Mouse (Mus musculus): ENCODE measurements around the gene Tfdp2. TPM values are rescaled to one million over a fixed set of nuclear protein-coding genes. Genes with fewer than 3 reads are reported as not detected.
A peak's percentile ranks its signal among the peaks of the same experiment; 100 is the strongest.
"Not testable (repeated sequence)": the region's sequence is repeated elsewhere in the genome, so short reads cannot be mapped to it uniquely, and the experiment has no call there.

Gene Tfdp2
- 10 to 100 TPM; 15.0 to 19.0 TPM for total RNA-seq (2021)

DNA sequence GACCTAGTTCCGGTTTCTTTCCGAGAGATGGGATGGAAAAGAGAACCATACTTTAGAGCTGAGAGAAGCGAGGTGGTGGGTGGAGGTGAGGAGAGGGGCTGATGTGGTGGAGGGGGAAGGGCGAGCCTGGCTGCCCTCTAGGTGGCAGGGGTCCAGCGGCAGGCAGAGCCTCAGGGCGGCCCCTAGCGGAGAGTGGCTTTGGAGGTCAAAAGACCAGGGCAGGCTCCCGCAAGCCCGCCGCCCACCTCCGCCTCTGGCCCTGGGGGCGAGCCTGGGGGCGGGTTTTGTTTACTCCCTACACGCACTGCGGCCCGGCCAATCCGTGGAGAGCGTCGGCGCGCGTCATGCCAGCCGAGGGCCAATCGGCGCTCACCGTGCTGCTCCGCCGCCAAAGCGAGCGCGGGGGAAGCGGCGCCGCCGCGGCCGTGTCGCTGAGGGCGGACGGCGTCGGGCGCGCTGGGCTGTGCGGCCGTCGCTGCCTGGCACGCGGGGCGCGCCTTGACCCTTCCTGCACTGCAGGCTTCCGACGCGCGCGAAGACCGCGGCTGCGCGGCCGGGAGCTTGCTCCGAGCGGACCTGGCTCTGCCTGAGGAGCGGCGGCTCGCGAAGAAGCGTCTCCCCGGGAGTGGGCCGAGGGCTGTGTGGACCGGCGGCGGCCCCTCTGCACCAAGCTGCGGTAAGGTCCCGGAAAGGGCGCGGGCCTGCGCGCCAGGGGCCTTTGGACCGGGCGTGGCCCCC is at the start of gene Tfdp2:
Gene Tfdp2, plus strand, starts transcription at position 391 of the 738 bp plus-strand sequence.
- intact Hi-C loops (cut with DNase I): no loop called here
- peak; percentile 74 to 95 for DNase-seq (ENCODE audit: extremely low spot score in 1 of 2, low spot score in 2 of 2)

DNA sequence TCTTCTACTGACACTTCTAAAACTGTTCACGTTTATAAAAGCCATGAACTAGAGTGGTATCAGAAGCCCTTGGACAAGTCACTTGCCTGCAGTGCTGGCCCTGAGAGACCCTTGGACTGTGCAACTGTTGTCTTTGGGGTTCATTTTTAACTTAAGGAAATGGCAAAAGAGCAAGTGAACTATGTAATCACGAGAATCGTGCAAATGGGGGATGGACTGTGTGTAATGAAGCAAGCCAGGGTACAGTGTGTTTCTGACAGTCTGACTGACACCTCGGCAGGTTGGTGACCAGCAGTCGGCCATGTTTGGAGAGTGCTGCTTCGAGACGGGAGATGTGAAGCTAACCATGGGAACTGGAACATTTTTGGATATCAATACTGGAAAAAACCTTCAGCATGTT is 43.3 kb upstream of the Tfdp2 start:
- intact Hi-C loops (cut with DNase I): no loop called here
- no peak for DNase-seq (ENCODE audit: extremely low spot score in 1 of 2, low spot score in 2 of 2)

DNA sequence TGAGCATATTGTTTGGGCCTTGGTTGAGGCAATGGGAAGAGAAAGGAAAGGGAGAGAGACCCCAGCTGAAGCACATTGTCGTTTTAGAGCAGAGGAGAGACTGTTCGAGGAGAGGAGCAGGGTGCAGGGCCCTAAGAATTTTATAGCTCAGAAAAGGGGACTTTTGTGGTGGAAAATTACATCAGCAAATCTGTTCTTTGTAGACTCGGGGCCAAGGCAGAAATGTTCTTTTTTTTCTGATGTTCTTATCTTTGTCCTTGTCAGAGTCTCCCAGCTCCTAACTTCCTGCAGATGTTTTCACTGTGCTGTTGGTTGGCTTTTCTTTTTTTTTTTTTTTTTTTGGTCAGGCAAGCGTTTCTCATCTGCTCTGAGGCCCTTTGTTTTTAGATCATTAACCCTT is 37.6 kb upstream of the Tfdp2 start:
- intact Hi-C loops (cut with DNase I): no loop called here
- no peak for DNase-seq (ENCODE audit: extremely low spot score in 1 of 2, low spot score in 2 of 2)

DNA sequence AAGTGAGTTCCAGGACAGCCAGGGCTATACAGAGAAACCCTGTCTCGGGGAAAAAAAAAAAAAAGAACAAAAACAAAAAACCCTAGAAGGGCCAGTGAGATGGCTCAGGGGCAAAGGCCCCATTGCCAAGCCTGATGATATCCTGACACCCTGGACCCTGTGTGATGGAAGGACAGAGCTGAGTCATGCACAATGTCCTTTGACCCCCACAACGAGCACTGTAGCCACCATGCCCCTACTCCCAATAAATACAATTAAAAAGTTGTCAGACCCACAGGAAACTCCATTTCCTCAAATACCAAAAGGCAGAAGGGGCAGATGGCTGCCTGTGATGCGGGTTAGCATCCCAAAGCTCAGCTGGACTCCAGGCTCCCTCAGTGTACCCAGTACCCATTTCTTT is 37.0 kb upstream of the Tfdp2 start:
- DNase-seq (ENCODE audit: extremely low spot score in 1 of 2, low spot score in 2 of 2): no peak
- intact Hi-C loops (cut with DNase I): no loop called here

DNA sequence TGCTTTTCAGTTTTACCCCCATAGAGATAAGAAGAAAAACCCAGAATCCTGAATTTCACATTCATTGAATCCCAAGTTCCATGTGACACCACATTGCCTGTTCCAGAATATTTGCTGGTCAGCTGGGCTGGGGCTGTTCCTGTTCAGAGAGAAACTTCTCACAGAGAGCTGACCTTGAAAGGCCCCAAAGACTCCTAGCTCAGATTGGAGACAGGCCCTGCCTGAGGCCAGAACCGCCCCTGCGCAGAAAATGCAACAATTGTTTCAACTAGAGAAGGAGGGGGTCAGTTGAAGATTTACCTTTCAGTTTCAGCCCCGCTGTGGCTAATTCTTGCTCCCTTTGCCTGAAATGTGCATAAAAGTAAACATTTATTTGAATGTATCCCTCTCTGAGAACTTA is 35.3 kb upstream of the Tfdp2 start:
- DNase-seq (ENCODE audit: extremely low spot score in 1 of 2, low spot score in 2 of 2): no peak
- intact Hi-C loops (cut with DNase I): no loop called here

DNA sequence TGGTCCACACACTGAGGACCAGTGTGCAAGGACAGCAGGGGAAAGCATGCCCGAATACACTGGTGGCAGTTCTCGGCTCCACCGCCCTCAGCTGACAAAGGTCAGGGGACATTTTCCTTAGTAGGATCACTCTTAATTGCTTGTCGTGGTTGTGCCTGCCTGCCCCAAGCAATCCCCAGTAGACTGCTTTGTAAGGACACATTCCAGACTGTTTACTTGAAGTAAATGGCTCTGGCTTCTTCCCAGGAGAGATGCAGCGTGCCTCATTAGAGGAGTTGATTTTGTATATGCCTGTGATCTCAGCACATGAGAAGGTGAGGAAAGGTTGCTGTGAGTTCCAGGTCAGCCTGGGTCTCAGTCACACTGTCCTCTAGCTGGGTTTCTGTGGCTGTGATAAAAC is 33.7 kb upstream of the Tfdp2 start:
- intact Hi-C loops (cut with DNase I): no loop called here
- no peak for DNase-seq (ENCODE audit: extremely low spot score in 1 of 2, low spot score in 2 of 2)

DNA sequence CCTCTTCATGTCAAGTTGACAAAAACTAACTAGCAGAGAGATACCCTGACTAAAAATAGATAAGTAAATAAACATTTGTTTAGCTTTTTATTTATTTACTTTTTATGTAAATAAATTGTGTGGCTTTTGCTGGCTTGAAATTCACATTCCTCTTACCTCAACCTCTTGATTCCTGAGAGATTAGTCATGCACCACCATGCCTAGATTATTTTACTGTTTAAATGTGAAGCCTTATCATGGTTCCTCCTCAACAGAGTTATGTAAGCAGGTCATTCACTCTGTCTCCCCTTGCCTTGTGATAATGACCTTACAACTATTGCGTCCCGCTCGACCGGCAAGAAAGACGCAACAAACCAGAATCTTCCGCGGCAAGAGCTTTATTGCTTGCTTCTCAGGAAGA is 32.6 kb upstream of the Tfdp2 start:
- intact Hi-C loops (cut with DNase I): no loop called here
- no peak for DNase-seq (ENCODE audit: extremely low spot score in 1 of 2, low spot score in 2 of 2)

DNA sequence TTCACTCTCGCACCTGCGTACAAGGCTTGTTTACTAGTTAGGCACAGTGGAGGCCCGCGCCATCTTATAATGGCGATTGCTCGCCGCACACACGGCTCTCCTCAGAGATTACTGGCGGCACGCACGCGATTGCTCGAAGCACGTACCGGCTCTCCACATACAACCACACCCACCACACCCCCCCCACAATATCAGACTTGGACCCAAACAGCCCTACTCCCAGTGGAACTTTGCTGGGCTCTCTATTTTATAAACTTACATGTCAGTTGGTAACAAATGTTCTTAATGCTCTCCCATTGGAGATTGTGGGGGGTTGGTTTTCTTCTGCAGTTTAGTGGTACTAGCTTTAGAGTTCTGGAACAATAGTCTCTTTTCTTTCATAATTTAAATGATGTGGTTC is 32.1 kb upstream of the Tfdp2 start:
- DNase-seq (ENCODE audit: extremely low spot score in 1 of 2, low spot score in 2 of 2); intact Hi-C loops (cut with DNase I): not testable (repeated sequence)

DNA sequence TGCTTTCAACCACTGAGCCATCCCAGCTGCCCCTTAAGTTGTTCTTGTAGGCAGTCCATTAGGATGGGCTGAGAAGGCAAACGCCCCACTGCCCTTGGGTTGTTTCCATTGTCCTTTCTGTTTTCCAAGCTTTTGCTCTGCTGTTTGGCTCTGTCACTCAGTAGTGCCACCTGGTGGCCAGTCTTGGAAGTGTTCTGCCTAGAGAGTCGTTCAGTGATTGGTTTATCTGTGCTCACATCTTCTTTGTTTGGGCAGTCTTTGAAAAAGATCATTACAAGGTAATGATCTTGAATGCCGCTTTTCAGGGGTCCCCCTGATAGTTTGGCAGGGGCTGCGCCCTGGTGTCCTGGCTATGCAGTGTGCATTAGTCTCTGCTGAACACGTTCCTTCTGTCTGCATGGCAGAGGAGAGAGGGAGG is 28.9 kb upstream of the Tfdp2 start:
- peak; percentile 23 to 58 for DNase-seq (ENCODE audit: extremely low spot score in 1 of 2, low spot score in 2 of 2)
- intact Hi-C loops (cut with DNase I): no loop called here

DNA sequence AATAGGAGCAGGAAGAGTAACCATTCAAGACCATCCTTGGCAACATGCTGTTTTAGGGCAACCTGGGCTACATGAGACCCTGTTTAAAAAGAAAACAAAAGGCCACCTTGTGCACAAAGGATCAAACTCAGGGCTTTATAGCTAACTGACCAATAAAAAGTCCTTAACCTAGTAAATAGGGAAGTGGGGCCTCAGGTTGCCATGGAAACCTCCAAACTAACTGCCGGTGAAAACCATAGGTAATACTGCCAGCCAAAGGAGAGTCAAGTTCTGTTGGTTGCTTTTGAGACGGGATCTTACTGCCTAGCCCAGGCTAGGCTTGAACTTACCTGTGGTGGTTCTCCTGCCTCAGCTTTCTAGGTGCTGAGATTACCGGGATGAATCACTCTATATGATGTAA is 25.5 kb upstream of the Tfdp2 start:
- intact Hi-C loops (cut with DNase I): no loop called here
- no peak for DNase-seq (ENCODE audit: extremely low spot score in 1 of 2, low spot score in 2 of 2)

DNA sequence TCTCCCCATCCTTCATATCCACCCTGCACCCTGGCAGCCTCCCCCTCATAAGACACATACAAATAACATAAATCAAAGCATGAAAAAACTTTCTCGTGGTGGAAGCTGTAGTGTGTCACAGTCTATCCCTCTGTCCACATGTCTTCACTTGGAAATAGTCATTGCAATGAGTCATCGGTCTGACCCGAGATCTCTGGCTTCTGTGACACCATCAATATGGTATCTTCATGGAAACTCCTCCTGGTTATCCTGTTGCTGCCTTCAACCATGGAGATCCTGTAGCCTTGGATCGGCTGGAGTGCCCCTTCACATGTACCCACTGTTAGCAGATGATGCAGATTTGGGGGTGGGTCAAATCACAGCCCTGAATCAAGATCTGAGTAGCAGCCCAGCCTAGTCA is 11.2 kb upstream of the Tfdp2 start:
- DNase-seq (ENCODE audit: extremely low spot score in 1 of 2, low spot score in 2 of 2): no peak
- intact Hi-C loops (cut with DNase I): no loop called here

DNA sequence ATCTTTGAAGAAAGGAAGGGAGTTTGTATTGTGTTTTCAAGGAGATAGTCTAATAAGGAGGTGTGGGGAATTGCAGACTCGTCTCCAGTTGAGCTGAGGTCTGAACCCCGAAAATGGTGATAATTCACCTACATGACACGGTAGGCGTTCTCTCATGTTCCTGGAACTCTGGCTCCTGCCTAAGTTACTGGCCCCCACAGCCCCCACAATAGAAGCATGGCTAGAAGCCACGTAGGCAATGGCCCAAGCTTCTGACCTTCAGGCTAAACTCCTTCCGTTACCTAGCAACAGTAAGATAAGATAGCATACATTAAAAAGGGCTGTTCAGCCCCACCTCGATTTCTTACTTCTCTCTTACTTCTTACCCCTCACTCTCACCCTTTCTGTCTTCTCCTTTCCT is 9.4 kb upstream of the Tfdp2 start:
- intact Hi-C loops (cut with DNase I): no loop called here
- no peak for DNase-seq (ENCODE audit: extremely low spot score in 1 of 2, low spot score in 2 of 2)

DNA sequence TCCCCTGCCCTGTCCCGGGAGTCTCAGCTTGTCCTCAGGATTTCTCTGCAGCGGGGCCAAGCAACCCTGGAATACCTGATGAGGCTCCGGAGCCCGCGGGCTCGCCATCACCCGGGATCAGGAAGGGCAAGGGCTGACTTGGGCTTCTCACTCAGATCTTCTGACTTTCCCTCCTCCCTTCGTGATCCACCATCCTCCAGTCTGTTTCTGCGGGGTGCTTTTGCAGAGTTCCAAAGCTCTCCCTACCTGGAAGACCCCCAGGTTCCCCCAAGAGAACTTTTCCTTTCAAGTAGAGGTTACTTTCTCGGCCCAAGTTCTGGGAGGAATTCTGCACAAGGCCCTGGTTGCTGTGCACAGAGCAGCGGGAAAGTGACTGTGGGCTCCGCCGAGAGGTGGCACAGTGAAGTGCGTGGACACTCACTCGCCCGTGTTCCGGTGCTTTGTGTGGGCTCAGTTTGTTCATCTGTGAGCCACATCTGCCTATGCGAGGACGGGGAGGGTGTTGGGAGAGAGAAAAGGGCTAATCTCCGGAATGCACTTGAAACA is 634 bp downstream of the Tfdp2 start:
- intact Hi-C loops (cut with DNase I): no loop called here
- peak; percentile 14 to 62 for DNase-seq (ENCODE audit: extremely low spot score in 1 of 2, low spot score in 2 of 2)

DNA sequence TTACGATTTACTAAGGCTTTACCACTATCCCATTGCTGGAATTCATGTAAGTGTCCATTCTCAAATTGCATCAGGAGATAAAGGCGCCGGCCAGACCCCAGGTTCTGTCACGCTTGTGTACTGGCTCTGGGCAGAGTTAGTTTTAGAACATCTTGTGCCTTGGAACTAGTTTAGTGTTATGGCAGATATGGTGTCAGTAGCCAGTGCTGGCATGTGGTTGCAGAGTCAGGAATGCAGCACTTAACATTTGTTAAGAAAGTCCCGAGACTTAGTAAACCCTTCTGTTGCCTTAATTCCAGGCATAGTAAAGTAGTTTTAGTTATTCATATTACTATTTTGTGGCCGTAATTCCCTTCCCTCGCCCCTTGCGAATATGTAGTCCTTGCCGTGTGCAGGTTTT is 1.7 kb downstream of the Tfdp2 start:
- intact Hi-C loops (cut with DNase I): no loop called here

DNA sequence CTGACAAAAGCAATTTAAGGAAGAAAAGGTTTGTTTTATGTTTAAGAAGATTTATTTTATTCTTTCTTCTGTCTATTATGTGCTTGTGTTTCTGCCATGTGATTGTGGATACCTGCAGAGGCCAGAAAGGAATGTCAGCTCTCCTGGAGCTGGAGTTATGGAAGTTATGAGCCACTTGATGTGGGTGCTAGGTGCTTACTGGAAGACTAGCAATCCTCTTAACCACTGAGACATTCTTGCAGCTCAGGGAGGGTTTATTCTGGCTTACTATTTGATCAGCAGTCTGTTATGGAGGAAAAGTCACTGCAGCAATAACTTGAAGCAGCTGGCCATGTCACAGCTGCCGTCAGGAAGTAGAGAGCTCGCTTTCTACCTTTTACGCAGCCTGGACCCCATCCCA is 7.6 kb downstream of the Tfdp2 start:
- intact Hi-C loops (cut with DNase I): no loop called here
- DNase-seq (ENCODE audit: extremely low spot score in 1 of 2, low spot score in 2 of 2): no peak

More for the DNA sequence above, 1.7 kb downstream of the Tfdp2 start:
- DNase-seq (ENCODE audit: extremely low spot score in 1 of 2, low spot score in 2 of 2): no peak

DNA sequence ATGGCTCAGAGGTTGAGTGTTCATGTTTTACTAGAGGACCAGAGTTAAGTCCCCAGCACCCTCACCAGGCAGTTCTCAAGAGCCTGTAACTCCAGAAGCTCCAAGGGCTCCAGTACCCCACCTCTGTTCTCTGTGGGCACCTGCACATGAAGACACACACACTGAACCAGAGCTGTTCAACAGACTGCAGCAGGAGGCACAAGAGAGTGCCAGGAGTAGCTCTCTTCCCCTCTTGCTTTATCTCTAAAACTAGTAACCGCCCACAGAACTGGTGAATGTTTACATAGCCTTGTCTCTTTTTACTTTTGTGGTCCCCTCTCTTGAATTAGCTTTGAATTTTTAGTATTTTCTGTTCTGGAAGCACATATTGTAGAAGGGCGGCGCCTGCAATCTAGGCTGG is 11.4 kb downstream of the Tfdp2 start:
- intact Hi-C loops (cut with DNase I): no loop called here
- no peak for DNase-seq (ENCODE audit: extremely low spot score in 1 of 2, low spot score in 2 of 2)

DNA sequence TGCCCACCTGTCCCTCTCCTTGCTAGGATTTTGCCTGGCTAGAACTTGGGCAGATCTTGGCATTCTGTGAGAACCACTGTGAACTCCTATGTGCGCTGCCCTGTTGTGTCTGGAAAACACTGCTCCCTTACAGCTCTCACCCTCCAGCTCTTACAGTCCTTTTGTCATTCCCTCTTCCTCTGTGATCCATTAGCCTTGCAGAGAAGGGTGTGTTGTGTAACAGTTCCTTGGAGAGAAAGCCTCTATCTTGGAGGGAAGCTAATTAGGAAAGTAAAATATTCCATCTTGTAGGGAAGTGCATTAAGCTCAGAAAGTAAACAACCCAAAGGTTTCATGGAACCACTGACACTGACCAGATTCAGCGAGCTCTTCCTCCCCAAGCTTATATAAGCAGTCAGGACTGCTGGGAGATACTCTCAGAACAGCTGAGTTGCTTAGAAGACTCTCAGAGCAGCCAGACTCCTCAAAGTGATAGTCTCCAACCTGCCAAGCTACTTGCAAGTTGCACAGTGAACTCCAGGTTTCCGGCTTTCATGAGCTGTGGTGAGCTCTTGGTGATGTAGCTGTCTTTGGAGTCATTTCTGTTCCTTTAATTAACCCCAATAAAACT is 17.1 kb downstream of the Tfdp2 start:
- intact Hi-C loops (cut with DNase I): no loop called here
- DNase-seq (ENCODE audit: extremely low spot score in 1 of 2, low spot score in 2 of 2): no peak

DNA sequence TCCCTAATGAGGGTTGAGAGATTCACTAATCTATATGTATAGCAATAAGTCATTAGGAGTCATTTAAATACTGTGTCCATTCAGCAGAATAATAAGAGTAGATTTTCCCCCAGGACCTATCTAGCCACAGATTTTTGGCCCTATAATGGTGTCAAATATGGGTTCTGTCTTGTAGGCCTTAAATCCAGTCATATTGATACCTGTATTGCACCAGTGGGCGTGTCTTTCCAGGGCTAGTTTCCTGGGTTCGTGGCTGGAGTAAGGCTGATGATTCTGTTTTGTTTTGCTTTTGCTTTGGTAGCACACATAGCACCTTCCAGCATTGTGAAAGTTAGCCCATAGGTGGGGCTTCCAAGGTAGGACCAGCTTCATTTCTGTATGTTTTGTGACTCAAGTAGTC is 18.1 kb downstream of the Tfdp2 start:
- intact Hi-C loops (cut with DNase I): no loop called here
- no peak for DNase-seq (ENCODE audit: extremely low spot score in 1 of 2, low spot score in 2 of 2)

DNA sequence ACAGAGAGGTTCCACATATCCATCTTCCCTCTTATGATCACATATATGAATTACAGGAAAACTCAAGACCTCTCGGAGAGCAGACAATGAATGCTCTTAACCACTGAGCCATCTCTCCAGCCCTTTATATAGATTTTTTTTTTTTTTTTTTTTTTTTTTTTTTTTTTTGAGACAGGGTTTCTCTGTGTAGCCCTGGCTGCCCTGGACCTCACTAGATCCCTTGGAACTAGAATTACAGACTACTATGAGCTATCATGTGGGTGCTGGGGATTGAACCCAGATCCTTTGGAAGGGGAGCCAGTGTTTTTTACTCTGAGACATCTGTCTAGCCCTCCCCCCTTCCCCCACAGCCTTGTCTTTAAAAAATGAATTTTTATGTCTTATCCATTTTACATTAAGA is 21.2 kb downstream of the Tfdp2 start:
- intact Hi-C loops (cut with DNase I): no loop called here
- DNase-seq (ENCODE audit: extremely low spot score in 1 of 2, low spot score in 2 of 2): no peak

DNA sequence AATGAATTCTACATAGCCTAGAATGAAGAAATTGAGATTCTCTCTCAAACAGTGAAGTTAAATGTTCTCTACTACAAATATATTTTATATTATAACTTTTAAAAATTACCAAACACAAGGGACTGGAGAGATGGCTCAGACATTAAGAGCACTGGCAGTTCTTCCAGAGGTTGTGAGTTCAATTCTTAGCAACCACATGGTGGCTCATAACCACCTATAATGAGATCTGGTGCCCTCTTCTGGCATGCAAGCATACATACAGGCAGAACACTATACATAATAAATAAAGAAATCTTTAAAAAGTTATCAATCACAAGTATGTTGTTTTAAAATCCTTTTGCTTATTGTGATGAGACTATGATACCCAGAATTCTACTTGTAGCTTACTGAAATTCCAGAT is 21.7 kb downstream of the Tfdp2 start:
- no peak for DNase-seq (ENCODE audit: extremely low spot score in 1 of 2, low spot score in 2 of 2)
- intact Hi-C loops (cut with DNase I): no loop called here
